Mouse (Mus musculus) liver, embryonic 15.5 days (tissue): ENCODE measurements around the gene Ppfia4. TPM values are rescaled to one million over a fixed set of nuclear protein-coding genes. Genes with fewer than 3 reads are reported as not detected.

ENCODE experiments used
- ATAC-seq: fragments of 200-750 bp; cut with Nextera tagmentation; 2 replicates; pipeline ENCODE4 v1.8.0; 2017; ENCODE audit warnings: moderate number of reproducible peaks, mild to moderate bottlenecking, moderate library complexity; ENCODE audit not compliant: insufficient read depth
- H3K27ac ChIP-seq: fragments of 300-500 bp; sonication (generic); replicated peaks from 2 replicates; pipeline ENCODE4 v1.5.1; 2015; ENCODE audit warnings: mild to moderate bottlenecking, inconsistent platforms
- H3K27me3 ChIP-seq: fragments of 300-500 bp; sonication (generic); 2 replicates; pipeline ENCODE4 v1.6.1; 2015; ENCODE audit warnings: mild to moderate bottlenecking, inconsistent platforms
- H3K36me3 ChIP-seq: fragments of 300-500 bp; sonication (generic); replicated peaks from 2 replicates; pipeline ENCODE4 v1.6.1; 2015; ENCODE audit warnings: moderate library complexity, mild to moderate bottlenecking, inconsistent platforms
- H3K4me1 ChIP-seq: fragments of 300-500 bp; sonication (generic); replicated peaks from 2 replicates; pipeline ENCODE4 v1.6.1; 2015; ENCODE audit warnings: inconsistent platforms
- H3K4me2 ChIP-seq: fragments of 300-500 bp; sonication (generic); 2 replicates; pipeline ENCODE4 v1.6.1; 2015; ENCODE audit warnings: moderate library complexity, mild to moderate bottlenecking, inconsistent platforms
- H3K4me3 ChIP-seq: fragments of 300-500 bp; sonication (generic); replicated peaks from 2 replicates; pipeline ENCODE4 v1.5.1; 2015; ENCODE audit warnings: mild to moderate bottlenecking, inconsistent platforms
- H3K9ac ChIP-seq: fragments of 300-500 bp; sonication (generic); 2 replicates; pipeline ENCODE4 v1.6.1; 2015; ENCODE audit warnings: moderate library complexity, mild to moderate bottlenecking, inconsistent platforms
- H3K9me3 ChIP-seq: fragments of 300-500 bp; sonication (generic); replicated peaks from 2 replicates; pipeline ENCODE4 v1.6.1; 2016; ENCODE audit warnings: inconsistent platforms
- WGBS: fragments of 180-500 bp; shearing (Covaris S2); methylation state at CpG from one replicate; pipeline ENCODE4 v1.1.7; 2015; ENCODE audit warnings: mixed read lengths; ENCODE audit not compliant: insufficient replicate concordance; 5-methylcytosine and 5-hydroxymethylcytosine counted together
- polyA plus RNA-seq: library from polyadenylated mRNA; unstranded; fragments of >200 nt; fragmentation: Nextera tagmentation; extraction: Ambion mirVana; gene quantifications from 2 replicates; pipeline ENCODE4 v1.2.1, GENCODE M21; 2015

Ppfia4 gene
- polyA plus RNA-seq, 1 experiment from 2014 or later = 1.8 TPM

DNA sequence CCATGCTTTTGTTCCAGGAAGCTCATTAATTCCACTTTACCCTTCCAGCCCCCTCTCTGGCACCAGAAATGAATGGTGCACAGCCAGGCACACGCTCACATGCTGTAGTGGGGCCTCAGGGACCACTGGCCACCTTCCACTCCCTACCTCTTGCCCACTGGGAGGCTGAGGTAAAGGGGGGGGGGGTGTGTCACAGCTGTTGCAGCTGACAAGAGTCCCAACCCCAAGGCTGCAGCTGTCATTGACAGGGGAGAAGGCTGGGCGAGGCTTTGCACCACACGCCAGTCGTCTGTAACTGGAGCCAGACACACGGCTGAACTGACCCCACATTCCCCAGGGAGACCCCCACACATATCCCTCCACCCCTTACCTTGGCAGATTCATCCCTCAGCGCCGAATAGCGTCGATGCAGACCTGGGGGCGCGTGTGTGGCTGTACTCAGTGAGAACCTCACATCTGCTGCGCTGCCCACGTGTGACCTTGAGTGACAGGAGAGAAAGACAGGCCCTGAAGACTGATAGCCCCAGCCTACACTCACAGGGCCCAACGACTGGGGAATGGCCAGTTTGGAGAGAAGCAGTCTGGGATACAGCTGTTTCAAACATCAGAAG, 11.9 kb downstream of the Ppfia4 start:
- no peak overlapping the region for H3K27ac ChIP-seq
- no peaks in the 10 kb centered on the region; the same call in 1 of the 2 replicates for H3K27me3 ChIP-seq
- ATAC-seq = no peak
- WGBS = 52% methylated on average over 14 of the region's 14 CpGs
- H3K4me1 ChIP-seq = no peaks in the 10 kb centered on the region
- H3K4me3 ChIP-seq = no peak overlapping the region
- no peaks in the 10 kb centered on the region for H3K36me3 ChIP-seq
- no peak overlapping the region for H3K9ac ChIP-seq
- H3K9me3 ChIP-seq = no peaks in the 10 kb centered on the region
- no peak overlapping the region for H3K4me2 ChIP-seq

DNA sequence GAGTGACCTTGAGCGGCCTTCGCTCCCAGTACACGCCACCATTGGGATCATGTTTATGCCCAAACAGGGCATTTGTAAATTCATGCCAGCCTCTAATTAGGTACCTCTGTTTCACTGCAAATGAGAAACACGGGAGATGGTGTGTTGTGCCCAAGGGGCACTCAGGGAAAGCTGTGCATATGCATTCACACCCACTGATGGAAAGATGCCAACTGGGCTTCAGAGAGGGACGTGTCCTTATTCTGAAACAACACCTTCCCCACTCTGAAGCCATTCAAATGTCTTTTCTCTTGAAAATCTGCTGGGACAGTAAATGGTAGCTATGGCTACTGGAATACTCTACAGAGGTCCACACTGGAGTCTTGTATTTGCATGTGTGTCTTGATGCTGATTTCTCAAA, 14.5 kb downstream of the Ppfia4 start:
- WGBS = 69% methylated on average over 5 of the region's 5 CpGs
- no peak overlapping the region for H3K27ac ChIP-seq

DNA sequence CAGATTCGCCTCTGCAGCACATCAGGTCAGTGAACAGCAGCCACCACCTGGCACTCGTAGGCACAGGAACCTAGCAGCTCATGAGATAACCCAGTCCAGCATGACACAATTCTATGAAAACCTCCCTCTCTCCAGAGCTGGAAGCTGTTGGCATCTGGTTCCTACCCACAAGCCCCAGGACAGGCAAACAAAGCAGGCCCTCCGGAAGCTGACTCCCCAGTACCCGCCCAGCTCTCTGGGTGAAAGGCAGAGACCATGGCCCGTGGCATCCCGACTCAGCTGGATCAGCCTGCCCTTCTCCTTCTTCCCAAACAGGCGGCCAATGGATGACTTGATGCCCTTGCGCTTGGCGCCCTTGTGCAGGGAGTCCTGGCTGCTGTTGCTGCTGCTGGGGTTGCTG, 16.4 kb downstream of the Ppfia4 start:
- Histone ChIP-seq H3K9ac (no peak overlapping the region), H3K36me3 (no peaks in the 10 kb centered on the region), H3K9me3 (no peaks in the 10 kb centered on the region), H3K4me2 (no peak overlapping the region), H3K27ac (no peak overlapping the region), H3K27me3 (no peaks in the 10 kb centered on the region), H3K4me1 (no peaks in the 10 kb centered on the region), H3K4me3 (no peak overlapping the region)
- WGBS = 59% methylated on average over 9 of the region's 9 CpGs
- ATAC-seq = no peak

More for the DNA sequence above, 14.5 kb downstream of the Ppfia4 start:
- Histone ChIP-seq H3K27me3 (no peaks in the 10 kb centered on the region), H3K4me3 (no peak overlapping the region), H3K9ac (no peak overlapping the region), H3K9me3 (no peaks in the 10 kb centered on the region), H3K4me2 (no peak overlapping the region), H3K4me1 (no peaks in the 10 kb centered on the region), H3K36me3 (no peaks in the 10 kb centered on the region)
- no peak for ATAC-seq

DNA sequence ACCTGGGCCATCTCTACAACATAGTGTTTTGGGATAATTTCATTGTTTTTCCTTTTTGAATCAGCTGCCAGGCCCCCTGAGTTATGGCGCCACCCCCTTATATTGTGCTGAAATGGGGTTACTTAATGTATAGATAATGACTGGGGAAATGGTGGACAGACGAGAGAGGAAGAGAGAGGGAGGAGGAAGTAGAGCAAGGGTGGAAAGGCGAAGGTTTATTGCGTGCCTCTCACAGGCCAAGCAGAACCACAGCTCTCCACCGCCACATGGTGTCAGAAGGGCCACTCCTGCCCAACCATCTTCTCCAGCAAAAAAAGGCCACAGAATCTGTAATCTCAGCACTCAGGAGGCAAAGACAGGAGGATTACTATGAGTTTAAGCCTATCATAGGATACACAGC, 17.5 kb downstream of the Ppfia4 start:
- Histone ChIP-seq H3K27ac (no peak overlapping the region), H3K9ac (no peak overlapping the region), H3K4me3 (no peak overlapping the region), H3K27me3 (no peaks in the 10 kb centered on the region), H3K36me3 (no peaks in the 10 kb centered on the region), H3K4me1 (no peaks in the 10 kb centered on the region), H3K4me2 (no peak overlapping the region), H3K9me3 (no peaks in the 10 kb centered on the region)
- 44% methylated on average over 5 of the region's 5 CpGs for WGBS
- no peak for ATAC-seq

DNA sequence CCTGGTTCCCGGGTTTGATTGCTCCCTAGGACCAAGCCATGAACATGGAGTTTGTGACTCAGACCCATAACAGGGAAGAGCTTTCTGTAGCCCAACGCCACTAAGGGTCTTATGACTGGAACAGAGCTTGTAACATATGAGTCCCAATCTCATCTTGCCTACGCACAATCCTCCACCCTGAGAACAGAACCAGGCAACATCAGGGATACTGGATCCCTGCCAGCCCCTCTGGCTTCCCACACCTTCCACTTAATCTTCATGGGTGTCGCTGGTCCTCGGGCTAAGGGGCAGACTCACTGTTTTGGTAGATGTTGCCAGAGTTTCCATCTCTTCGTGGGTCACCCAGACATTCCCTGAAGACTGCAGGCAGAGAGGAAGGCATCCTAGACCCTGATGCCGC, 21.0 kb downstream of the Ppfia4 start:
- ATAC-seq = no peak
- no peaks in the 10 kb centered on the region for H3K4me1 ChIP-seq
- H3K9me3 ChIP-seq = no peaks in the 10 kb centered on the region
- WGBS = 72% methylated on average over 7 of the region's 7 CpGs
- H3K9ac ChIP-seq = no peak overlapping the region
- no peak overlapping the region for H3K4me2 ChIP-seq
- no peak overlapping the region for H3K27ac ChIP-seq
- H3K4me3 ChIP-seq = no peak overlapping the region
- no peaks in the 10 kb centered on the region for H3K27me3 ChIP-seq
- H3K36me3 ChIP-seq = no peaks in the 10 kb centered on the region

DNA sequence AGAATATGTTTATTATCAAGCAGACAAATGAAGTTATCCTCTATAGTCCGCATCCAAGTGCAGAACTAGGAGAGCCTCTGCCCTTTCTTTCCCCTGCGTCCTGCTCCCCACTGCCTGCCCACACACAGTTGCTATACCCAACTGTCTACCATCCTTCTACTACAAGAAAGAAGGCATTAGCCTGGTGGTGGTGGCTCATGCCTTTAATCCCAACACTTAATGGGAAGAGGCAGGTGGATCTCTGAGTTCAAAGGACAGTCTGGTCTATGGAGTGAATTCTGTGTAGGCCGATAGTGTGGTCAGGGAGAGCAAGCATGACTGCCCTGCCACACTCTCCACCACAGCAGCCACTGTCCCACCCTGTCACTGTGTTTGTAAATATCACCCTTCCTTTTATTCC, 22.0 kb downstream of the Ppfia4 start:
- 78% methylated on average over 3 of the region's 3 CpGs for WGBS
- no peak overlapping the region for H3K27ac ChIP-seq

DNA sequence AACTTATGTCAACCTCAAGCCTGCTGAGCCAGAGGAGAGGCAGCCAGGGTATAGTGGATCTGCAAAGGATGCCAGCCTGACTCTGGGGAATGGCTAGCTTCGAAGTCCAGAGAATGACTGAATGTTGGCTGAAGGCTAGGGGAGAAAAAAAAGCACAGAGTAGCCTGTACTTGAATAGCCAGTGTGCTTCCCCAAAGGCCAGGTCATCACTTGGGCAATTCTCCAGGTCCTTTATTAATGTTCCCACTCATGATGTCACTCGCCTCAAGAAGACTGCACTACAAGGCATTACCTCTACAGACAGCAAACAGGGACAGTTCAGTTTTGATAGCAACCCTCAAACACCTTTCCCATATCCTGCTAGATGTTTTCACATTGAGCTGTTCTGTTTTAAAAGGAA, 22.4 kb downstream of the Ppfia4 start:
- Histone ChIP-seq H3K9me3 (no peaks in the 10 kb centered on the region), H3K36me3 (no peaks in the 10 kb centered on the region), H3K9ac (no peak overlapping the region), H3K4me1 (no peaks in the 10 kb centered on the region), H3K4me2 (no peak overlapping the region), H3K4me3 (no peak overlapping the region), H3K27ac (no peak overlapping the region), H3K27me3 (no peaks in the 10 kb centered on the region)
- 75% methylated on average over 2 of the region's 2 CpGs for WGBS
- ATAC-seq = no peak

More for the DNA sequence above, 22.0 kb downstream of the Ppfia4 start:
- Histone ChIP-seq H3K9ac (no peak overlapping the region), H3K9me3 (no peaks in the 10 kb centered on the region), H3K27me3 (no peaks in the 10 kb centered on the region), H3K4me3 (no peak overlapping the region), H3K4me2 (no peak overlapping the region), H3K4me1 (no peaks in the 10 kb centered on the region), H3K36me3 (no peaks in the 10 kb centered on the region)
- no peak for ATAC-seq

DNA sequence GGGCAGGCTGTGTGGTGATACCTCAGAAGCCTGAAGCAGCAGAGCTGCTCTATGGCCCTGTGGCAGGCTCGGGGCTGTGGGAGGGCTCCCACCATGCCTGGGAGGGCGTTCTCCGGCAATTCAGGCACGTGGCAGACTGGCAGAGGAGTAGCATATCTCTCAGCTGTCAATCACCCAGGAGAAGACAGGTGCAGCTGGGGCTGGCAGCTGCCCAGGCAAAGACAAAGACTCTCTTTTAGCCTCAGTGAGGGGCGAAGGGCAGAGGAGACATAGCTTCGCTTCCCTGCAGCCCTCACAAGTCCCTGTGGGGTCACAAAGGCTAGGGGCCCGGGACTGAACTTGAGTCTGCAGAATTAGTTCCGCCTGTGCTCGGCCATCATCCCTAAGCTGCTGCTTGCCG, 25.3 kb downstream of the Ppfia4 start:
- Histone ChIP-seq H3K9ac (no peak overlapping the region), H3K4me1 (peaks cover 5% of the 10 kb centered on the region; the same call in 1 of the 2 replicates), H3K27me3 (no peaks in the 10 kb centered on the region), H3K27ac (no peak overlapping the region), H3K36me3 (no peaks in the 10 kb centered on the region), H3K9me3 (no peaks in the 10 kb centered on the region), H3K4me2 (no peak overlapping the region), H3K4me3 (no peak overlapping the region)
- ATAC-seq = no peak
- WGBS = 47% methylated on average over 10 of the region's 10 CpGs

DNA sequence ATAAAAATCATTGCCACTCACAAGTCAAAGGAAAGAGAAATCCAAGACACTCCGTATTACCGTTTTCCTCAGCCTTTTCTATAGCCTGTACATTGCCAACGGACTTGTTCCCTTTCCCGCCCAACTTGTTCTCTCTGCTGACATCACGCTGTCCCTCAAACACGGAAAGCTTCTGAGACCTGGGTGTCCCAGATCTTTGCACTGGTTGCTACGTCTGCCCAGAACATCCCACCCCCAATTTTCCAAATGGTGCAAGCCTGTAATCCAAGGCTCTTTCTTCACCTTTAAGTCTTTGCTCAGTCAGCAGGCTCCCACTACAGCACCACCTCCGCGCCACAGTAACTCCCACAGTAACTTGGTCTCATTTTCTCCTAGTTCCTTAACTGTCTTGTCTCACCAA, 27.8 kb downstream of the Ppfia4 start:
- H3K9ac ChIP-seq = no peak overlapping the region
- no peak for ATAC-seq
- no peaks in the 10 kb centered on the region for H3K9me3 ChIP-seq

DNA sequence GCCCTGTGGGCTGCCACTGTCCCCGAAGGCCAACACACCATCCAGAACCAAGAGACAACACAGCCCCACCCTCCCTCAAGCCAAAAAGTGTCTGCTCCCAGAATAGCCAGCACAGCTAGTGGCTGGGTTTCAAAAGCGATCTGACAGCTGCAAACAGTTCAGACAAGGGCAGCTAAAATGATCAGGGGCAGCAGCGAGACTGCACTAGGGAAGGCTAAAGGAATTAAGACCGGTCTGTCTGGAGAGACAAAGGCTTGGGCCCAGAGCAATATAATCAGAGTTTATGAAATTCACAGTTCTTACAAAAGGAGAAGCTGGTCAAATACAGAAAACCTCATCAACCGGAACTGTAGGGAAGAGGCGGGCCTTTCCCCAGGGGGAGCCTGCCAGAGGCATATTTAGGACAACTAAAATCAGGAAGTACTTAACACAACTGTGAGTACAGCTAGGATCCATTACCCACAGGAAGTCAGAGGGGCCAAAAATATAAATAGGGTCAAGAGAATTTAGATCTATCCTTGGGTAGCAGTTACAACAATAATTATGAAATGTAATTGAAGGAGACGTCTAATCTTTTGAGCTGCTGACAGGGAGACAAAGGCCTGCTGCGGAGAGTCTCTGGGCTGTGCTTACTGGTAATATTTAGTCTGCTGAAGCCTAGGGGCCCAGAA, 30.0 kb downstream of the Ppfia4 start:
- Histone ChIP-seq H3K4me3 (no peak overlapping the region), H3K27ac (peak overlapping the region; percentile 74), H3K9ac (no peak overlapping the region), H3K27me3 (peaks cover 33% of the 10 kb centered on the region), H3K9me3 (no peaks in the 10 kb centered on the region), H3K4me2 (0 out of 2 replicates have a peak overlapping the region, but pooled peaks have one; percentile 8), H3K36me3 (no peaks in the 10 kb centered on the region), H3K4me1 (peaks cover 17% of the 10 kb centered on the region)
- no peak for ATAC-seq
- 19% methylated on average over 8 of the region's 8 CpGs for WGBS

More for the DNA sequence above, 27.8 kb downstream of the Ppfia4 start:
- no peaks in the 10 kb centered on the region for H3K36me3 ChIP-seq
- H3K4me3 ChIP-seq = no peak overlapping the region
- WGBS = 78% methylated on average over 9 of the region's 9 CpGs
- peaks cover 8% of the 10 kb centered on the region; the same call in 1 of the 2 replicates for H3K4me1 ChIP-seq
- H3K4me2 ChIP-seq = no peak overlapping the region
- H3K27ac ChIP-seq = no peak overlapping the region
- H3K27me3 ChIP-seq = peaks cover 10% of the 10 kb centered on the region

DNA sequence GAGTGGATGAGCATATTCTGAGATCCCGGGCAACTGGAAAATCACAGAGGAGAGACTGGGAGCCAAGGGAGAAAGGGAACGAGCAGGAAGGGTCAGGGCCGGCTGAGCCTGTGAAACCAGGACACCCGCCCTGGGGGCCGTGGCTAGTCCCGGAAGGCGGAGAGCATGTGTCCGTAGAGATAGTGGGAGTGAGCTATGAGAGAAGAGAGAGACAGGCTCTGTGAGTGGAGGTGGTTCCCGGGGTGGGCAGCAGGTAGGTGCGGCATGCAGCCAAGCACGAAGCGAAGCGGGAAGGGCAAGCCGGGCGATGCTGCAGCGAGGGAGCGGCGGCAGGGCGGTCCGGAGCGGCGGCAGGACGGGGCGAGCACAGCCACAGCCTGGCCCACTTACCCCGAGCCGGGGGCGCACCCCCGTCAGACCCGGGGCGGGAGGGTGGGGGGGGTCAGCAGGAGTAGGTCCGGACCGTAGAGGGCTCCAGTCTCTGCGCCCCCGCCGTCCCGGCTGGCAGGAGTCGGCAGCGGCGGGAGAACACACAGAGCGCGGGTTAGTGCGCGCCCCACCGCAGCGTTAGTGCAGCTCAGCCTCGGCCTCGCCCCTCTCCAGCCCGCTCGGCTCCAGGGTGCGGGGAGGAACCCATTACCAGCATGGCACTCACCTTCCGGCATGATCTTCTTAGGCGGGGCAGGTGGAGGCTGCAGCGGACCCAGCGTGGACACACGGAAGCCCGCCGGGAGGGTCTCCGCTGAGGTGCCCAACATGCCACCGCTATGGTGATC, 33.9 kb downstream of the Ppfia4 start:
- peak overlapping the region; percentile 71 for H3K4me2 ChIP-seq
- ATAC-seq = no peak
- peak overlapping the region; percentile 42 for H3K4me3 ChIP-seq
- WGBS = 11% methylated on average over 52 of the region's 59 CpGs
- peaks cover 41% of the 10 kb centered on the region for H3K27me3 ChIP-seq
- no peaks in the 10 kb centered on the region for H3K36me3 ChIP-seq
- H3K4me1 ChIP-seq = peaks cover 18% of the 10 kb centered on the region
- H3K27ac ChIP-seq = no peak overlapping the region
- no peaks in the 10 kb centered on the region for H3K9me3 ChIP-seq
- peak overlapping the region; percentile 11; the same call in 1 of the 2 replicates for H3K9ac ChIP-seq
